Mouse (Mus musculus) midbrain, embryonic 16.5 days (tissue): ENCODE measurements around the gene Snx1. TPM values are rescaled to one million over a fixed set of nuclear protein-coding genes. Genes with fewer than 3 reads are reported as not detected.

ENCODE experiments used
- ATAC-seq: fragments of 200-750 bp; cut with Nextera tagmentation; 2 replicates; pipeline ENCODE4 v1.8.0; 2017; ENCODE audit warnings: moderate TSS enrichment
- H3K27ac ChIP-seq: fragments of 300-500 bp; sonication (generic); 2 replicates; pipeline ENCODE4 v1.5.1; 2014; ENCODE audit warnings: mild to moderate bottlenecking, low read length, mixed read lengths
- H3K27me3 ChIP-seq: fragments of 300-500 bp; sonication (generic); 2 replicates; pipeline ENCODE4 v1.6.1; 2014; ENCODE audit warnings: low read depth, low read length, mixed read lengths; ENCODE audit not compliant: control insufficient read depth, insufficient read depth
- H3K36me3 ChIP-seq: fragments of 300-500 bp; sonication (generic); 2 replicates; pipeline ENCODE4 v1.6.1; 2014; ENCODE audit warnings: mild to moderate bottlenecking, low read length, moderate library complexity, mixed read lengths; ENCODE audit not compliant: control insufficient read depth, insufficient read depth
- H3K4me1 ChIP-seq: fragments of 300-500 bp; sonication (generic); 2 replicates; pipeline ENCODE4 v1.6.1; 2014; ENCODE audit warnings: mild to moderate bottlenecking, low read length, mixed read lengths; ENCODE audit not compliant: control insufficient read depth, insufficient read depth
- H3K4me2 ChIP-seq: fragments of 300-500 bp; sonication (generic); 2 replicates; pipeline ENCODE4 v1.6.1; 2014; ENCODE audit warnings: mild to moderate bottlenecking, low read length, mixed read lengths
- H3K4me3 ChIP-seq: fragments of 300-500 bp; sonication (generic); 2 replicates; pipeline ENCODE4 v1.5.1; 2014; ENCODE audit warnings: low read depth, mild to moderate bottlenecking, low read length, moderate library complexity, mixed read lengths
- H3K9ac ChIP-seq: fragments of 300-500 bp; sonication (generic); 2 replicates; pipeline ENCODE4 v1.6.1; 2014; ENCODE audit warnings: low read depth, low read length, mixed read lengths
- H3K9me3 ChIP-seq: fragments of 300-500 bp; sonication (generic); replicated peaks from 2 replicates; pipeline ENCODE4 v1.6.1; 2014; ENCODE audit warnings: mild to moderate bottlenecking, low read length, mixed read lengths; ENCODE audit not compliant: control insufficient read depth, poor library complexity, severe bottlenecking
- WGBS: fragments of 180-500 bp; shearing (Covaris S2); extraction: QIAGEN DNeasy Blood & Tissue Kit; methylation state at CpG from one replicate; pipeline ENCODE4 v1.1.7; 2014; 5-methylcytosine and 5-hydroxymethylcytosine counted together
- polyA plus RNA-seq: library from polyadenylated mRNA; unstranded; fragments of >200 nt; fragmentation: Nextera tagmentation; extraction: Ambion mirVana; gene quantifications from 2 replicates; pipeline ENCODE4 v1.2.1, GENCODE M21; 2015

The Snx1 gene
- polyA plus RNA-seq, 1 experiment from 2014 or later: 68.0 TPM

GRCm38 (mm10) chr9:66109574-66109973, 16.8 kb downstream of the Snx1 start:
- H3K9ac ChIP-seq: no peak overlapping the region
- no peak overlapping the region for H3K27ac ChIP-seq
- peaks cover 16% of the 10 kb centered on the region for H3K36me3 ChIP-seq
- no peak overlapping the region for H3K4me3 ChIP-seq
- no peaks in the 10 kb centered on the region for H3K9me3 ChIP-seq
- H3K4me1 ChIP-seq: no peaks in the 10 kb centered on the region
- whole genome bisulfite sequencing: 97% methylated on average over 1 of the region's 1 CpGs
- no peaks in the 10 kb centered on the region for H3K27me3 ChIP-seq
- no peak overlapping the region for H3K4me2 ChIP-seq
- no peak for ATAC-seq

GRCm38 (mm10) chr9:66105168-66105567, 21.2 kb downstream of the Snx1 start:
- no peaks in the 10 kb centered on the region for H3K4me1 ChIP-seq
- ATAC-seq: no peak
- 91% methylated on average over 8 of the region's 8 CpGs for WGBS
- no peaks in the 10 kb centered on the region for H3K27me3 ChIP-seq
- no peak overlapping the region for H3K4me2 ChIP-seq
- peaks cover 33% of the 10 kb centered on the region for H3K36me3 ChIP-seq
- H3K9me3 ChIP-seq: no peaks in the 10 kb centered on the region
- H3K9ac ChIP-seq: no peak overlapping the region
- H3K4me3 ChIP-seq: no peak overlapping the region
- no peak overlapping the region for H3K27ac ChIP-seq

GRCm38 (mm10) chr9:66104601-66105000, 21.8 kb downstream of the Snx1 start:
- no peaks in the 10 kb centered on the region for H3K27me3 ChIP-seq
- no peak for ATAC-seq
- 95% methylated on average over 4 of the region's 4 CpGs for WGBS
- H3K36me3 ChIP-seq: peaks cover 33% of the 10 kb centered on the region
- H3K9me3 ChIP-seq: no peaks in the 10 kb centered on the region
- no peaks in the 10 kb centered on the region for H3K4me1 ChIP-seq
- H3K9ac ChIP-seq: no peak overlapping the region
- no peak overlapping the region for H3K4me3 ChIP-seq
- H3K27ac ChIP-seq: no peak overlapping the region
- no peak overlapping the region for H3K4me2 ChIP-seq

- no peak for ATAC-seq
- Histone ChIP-seq H3K4me1 (no peaks in the 10 kb centered on the region), H3K27ac (no peak overlapping the region), H3K27me3 (no peaks in the 10 kb centered on the region), H3K9ac (no peak overlapping the region), H3K36me3 (peaks cover 42% of the 10 kb centered on the region), H3K4me2 (no peak overlapping the region), H3K9me3 (no peaks in the 10 kb centered on the region), H3K4me3 (no peak overlapping the region)
- WGBS: 93% methylated on average over 6 of the region's 6 CpGs
Observed at GRCm38 (mm10) chr9:66102668-66103067, 23.7 kb downstream of the Snx1 start.

- peaks cover 45% of the 10 kb centered on the region for H3K36me3 ChIP-seq
Observed at GRCm38 (mm10) chr9:66101577-66101976, 24.8 kb downstream of the Snx1 start.

GRCm38 (mm10) chr9:66092664-66093063, 33.7 kb downstream of the Snx1 start:
- WGBS: 86% methylated on average over 2 of the region's 2 CpGs
- H3K4me2 ChIP-seq: no peak overlapping the region
- no peak overlapping the region for H3K4me3 ChIP-seq
- no peak overlapping the region for H3K9ac ChIP-seq
- no peak for ATAC-seq
- H3K36me3 ChIP-seq: peaks cover 67% of the 10 kb centered on the region
- no peaks in the 10 kb centered on the region for H3K4me1 ChIP-seq
- no peaks in the 10 kb centered on the region for H3K9me3 ChIP-seq
- H3K27ac ChIP-seq: no peak overlapping the region
- no peaks in the 10 kb centered on the region for H3K27me3 ChIP-seq

More at GRCm38 (mm10) chr9:66101577-66101976, 24.8 kb downstream of the Snx1 start:
- Histone ChIP-seq H3K9ac (no peak overlapping the region), H3K4me1 (no peaks in the 10 kb centered on the region), H3K4me3 (no peak overlapping the region), H3K4me2 (no peak overlapping the region), H3K27me3 (no peaks in the 10 kb centered on the region), H3K27ac (no peak overlapping the region), H3K9me3 (no peaks in the 10 kb centered on the region)
- no peak for ATAC-seq
- 86% methylated on average over 8 of the region's 8 CpGs for WGBS

GRCm38 (mm10) chr9:66091327-66092231, 34.8 kb downstream of the Snx1 start:
- H3K27me3 ChIP-seq: no peaks in the 10 kb centered on the region
- H3K4me3 ChIP-seq: no peak overlapping the region
- no peak overlapping the region for H3K27ac ChIP-seq
- H3K4me1 ChIP-seq: no peaks in the 10 kb centered on the region
- no peaks in the 10 kb centered on the region for H3K9me3 ChIP-seq
- WGBS: 81% methylated on average over 6 of the region's 6 CpGs
- H3K36me3 ChIP-seq: peaks cover 66% of the 10 kb centered on the region
- ATAC-seq: no peak
- no peak overlapping the region for H3K9ac ChIP-seq
- no peak overlapping the region for H3K4me2 ChIP-seq

- H3K27ac ChIP-seq: no peak overlapping the region
Observed at GRCm38 (mm10) chr9:66090593-66091244, 35.7 kb downstream of the Snx1 start.

GRCm38 (mm10) chr9:66088411-66088810, 38.0 kb downstream of the Snx1 start:
- no peak overlapping the region for H3K9ac ChIP-seq
- no peak overlapping the region for H3K4me2 ChIP-seq
- H3K27ac ChIP-seq: no peak overlapping the region
- H3K4me1 ChIP-seq: no peaks in the 10 kb centered on the region
- H3K27me3 ChIP-seq: no peaks in the 10 kb centered on the region
- ATAC-seq: no peak
- no peak overlapping the region for H3K4me3 ChIP-seq
- peaks cover 39% of the 10 kb centered on the region for H3K36me3 ChIP-seq
- H3K9me3 ChIP-seq: no peaks in the 10 kb centered on the region
- WGBS: 42% methylated on average over 4 of the region's 4 CpGs

More at GRCm38 (mm10) chr9:66090593-66091244, 35.7 kb downstream of the Snx1 start:
- no peaks in the 10 kb centered on the region for H3K9me3 ChIP-seq
- H3K27me3 ChIP-seq: no peaks in the 10 kb centered on the region
- no peaks in the 10 kb centered on the region for H3K4me1 ChIP-seq
- no peak overlapping the region for H3K9ac ChIP-seq
- H3K4me3 ChIP-seq: no peak overlapping the region
- peaks cover 60% of the 10 kb centered on the region for H3K36me3 ChIP-seq
- ATAC-seq: no peak
- 91% methylated on average over 13 of the region's 13 CpGs for WGBS
- no peak overlapping the region for H3K4me2 ChIP-seq
